Mouse (Mus musculus): Measurements from ENCODE around the gene Atg5.

DNA sequence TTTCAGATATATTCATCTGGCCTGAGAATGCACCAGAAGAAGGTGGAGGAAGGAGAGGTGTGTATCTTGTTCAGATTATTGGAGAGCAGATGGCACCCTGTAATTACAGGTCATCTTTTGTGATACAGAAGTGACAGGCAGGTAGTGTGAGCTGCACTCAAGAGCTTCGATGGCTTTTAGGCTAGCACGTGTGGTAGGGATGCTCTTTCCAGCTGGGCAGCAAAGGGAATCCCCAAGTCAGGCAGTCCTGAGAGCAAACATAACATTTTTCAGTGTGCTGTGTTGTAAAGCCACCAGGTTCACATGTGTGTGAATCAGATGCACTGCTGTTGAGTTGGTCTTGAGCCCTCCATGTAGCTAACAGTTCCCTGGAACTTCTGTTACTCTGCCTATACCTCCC lies 98.0 kb downstream of the Atg5 start:
- no peak for TF ChIP-seq CTCF (conservative IDR thresholded peaks at IDR 0.05; ENCODE audit: low read length)
- no peak for TF ChIP-seq NANOG (IDR thresholded peaks at IDR 0.05; ENCODE audit: borderline replicate concordance, low read length)
